Mouse (Mus musculus) embryonic facial prominence, embryonic 15.5 days (tissue): Measurements from ENCODE around the gene Fan1. TPM values are rescaled to one million over a fixed set of nuclear protein-coding genes. Genes with fewer than 3 reads are reported as not detected.

Experiments used
- ATAC-seq: fragments of 200-750 bp; cut with Nextera tagmentation; 2 replicates; pipeline ENCODE4 v1.8.0; 2017; ENCODE audit warnings: low read depth, moderate TSS enrichment; ENCODE audit not compliant: insufficient number of reproducible peaks, low FRiP score, low TSS enrichment
- H3K27ac ChIP-seq: fragments of 300-500 bp; sonication (generic); replicated peaks from 2 replicates; pipeline ENCODE4 v1.5.1; 2015; ENCODE audit warnings: mild to moderate bottlenecking, inconsistent platforms
- H3K27me3 ChIP-seq: fragments of 300-500 bp; sonication (generic); 2 replicates; pipeline ENCODE4 v1.6.1; 2015; ENCODE audit warnings: inconsistent platforms
- H3K36me3 ChIP-seq: fragments of 300-500 bp; sonication (generic); 2 replicates; pipeline ENCODE4 v1.6.1; 2015; ENCODE audit warnings: mild to moderate bottlenecking, inconsistent platforms
- H3K4me1 ChIP-seq: fragments of 300-500 bp; sonication (generic); 2 replicates; pipeline ENCODE4 v1.6.1; 2015; ENCODE audit warnings: inconsistent platforms
- H3K4me2 ChIP-seq: fragments of 300-500 bp; sonication (generic); replicated peaks from 2 replicates; pipeline ENCODE4 v1.6.1; 2015; ENCODE audit warnings: mild to moderate bottlenecking, inconsistent platforms
- H3K4me3 ChIP-seq: fragments of 300-500 bp; sonication (generic); replicated peaks from 2 replicates; pipeline ENCODE4 v1.5.1; 2015; ENCODE audit warnings: mild to moderate bottlenecking, inconsistent platforms
- H3K9ac ChIP-seq: fragments of 300-500 bp; sonication (generic); 2 replicates; pipeline ENCODE4 v1.6.1; 2015; ENCODE audit warnings: inconsistent platforms
- H3K9me3 ChIP-seq: fragments of 300-500 bp; sonication (generic); replicated peaks from 2 replicates; pipeline ENCODE4 v1.6.1; 2016; ENCODE audit warnings: inconsistent platforms
- WGBS: fragments of 180-500 bp; shearing (Covaris S2); methylation state at CpG from one replicate; pipeline ENCODE4 v1.1.7; 2015; 5-methylcytosine and 5-hydroxymethylcytosine counted together
- polyA plus RNA-seq: library from polyadenylated mRNA; unstranded; fragments of >200 nt; fragmentation: Nextera tagmentation; extraction: Ambion mirVana; gene quantifications from 2 replicates; pipeline ENCODE4 v1.2.1, GENCODE M21; 2015

Gene Fan1
- polyA plus RNA-seq, 1 experiment from 2014 or later, result 8.1 TPM

DNA sequence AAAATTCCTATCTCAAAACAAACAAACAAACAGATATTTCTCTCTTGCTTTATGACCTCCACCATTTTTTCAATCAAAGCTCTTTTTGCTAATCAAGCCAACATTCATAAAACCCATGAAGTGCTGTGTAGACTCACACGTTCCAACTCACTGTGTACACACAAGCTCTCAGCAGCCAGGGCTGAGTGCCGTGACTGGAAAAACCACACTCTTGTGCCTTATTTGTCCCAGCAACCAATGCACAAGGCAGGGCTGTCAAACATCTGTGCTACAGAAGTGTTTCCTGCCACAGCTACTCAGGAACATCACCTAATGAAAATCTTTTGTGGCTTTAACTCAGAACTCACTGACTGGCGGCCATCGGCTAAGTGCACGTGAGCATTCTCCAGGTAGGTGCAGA lies 8.0 kb downstream of the Fan1 start:
- Histone ChIP-seq H3K36me3 (peaks cover 82% of the 10 kb centered on the region), H3K4me3 (no peak overlapping the region), H3K27ac (no peak overlapping the region), H3K27me3 (no peaks in the 10 kb centered on the region), H3K4me2 (no peak overlapping the region), H3K9me3 (no peaks in the 10 kb centered on the region), H3K9ac (no peak overlapping the region), H3K4me1 (0 out of 2 replicates have a peak, but pooled peaks cover 1% of the 10 kb centered on the region)
- 73% methylated on average over 5 of the region's 5 CpGs for WGBS
- ATAC-seq, result no peak

DNA sequence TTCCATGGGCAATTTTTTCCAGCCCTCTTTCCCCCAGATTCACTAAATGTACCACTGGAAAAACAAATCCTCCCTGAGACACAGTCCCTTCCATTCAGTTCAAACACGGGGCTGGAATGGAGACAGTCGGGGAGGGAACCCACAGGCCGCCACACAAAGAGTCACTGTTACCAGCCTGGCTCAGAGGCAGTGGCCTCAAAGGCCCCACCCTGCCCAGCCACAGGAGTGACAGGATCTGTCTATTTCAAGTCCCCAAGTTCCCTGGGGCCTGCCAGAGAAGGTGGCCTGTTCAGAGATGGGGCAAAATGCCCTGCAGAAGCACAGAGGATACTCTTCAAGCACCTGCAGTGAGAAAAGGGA lies 13.3 kb downstream of the Fan1 start:
- peak overlapping the region; percentile 52 for H3K27ac ChIP-seq
- peak; percentile 50; the same call in 1 of the 2 replicates for ATAC-seq

DNA sequence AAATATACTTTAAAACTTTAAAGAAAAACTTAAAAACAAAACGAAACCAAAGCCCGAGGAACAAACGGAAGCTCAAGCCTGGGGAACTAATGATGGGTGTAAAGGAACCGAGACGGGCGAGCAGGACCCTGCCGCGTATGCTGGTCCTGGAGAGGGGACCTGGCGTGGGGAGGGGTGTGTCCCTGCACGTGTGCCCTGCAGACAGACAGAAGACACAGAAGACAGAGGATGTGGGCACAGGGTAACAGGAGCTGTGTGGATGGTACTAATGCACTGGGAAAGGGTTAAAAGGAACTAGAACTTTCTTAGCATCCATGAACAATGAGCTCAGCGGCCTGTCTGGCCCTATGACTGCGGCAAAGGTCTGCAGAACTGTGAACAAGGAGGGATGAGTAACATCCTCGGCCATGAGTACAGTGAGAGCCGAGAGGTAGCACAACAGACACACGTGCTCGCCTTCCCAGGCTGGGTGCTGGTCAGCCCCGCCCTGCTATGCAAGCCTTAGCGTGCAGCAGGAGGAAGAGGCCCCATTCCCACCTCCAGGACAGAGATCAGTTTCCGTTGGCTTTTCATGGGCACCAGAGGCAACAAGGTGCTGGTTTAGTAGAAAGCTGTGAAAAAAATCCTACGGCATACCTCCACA lies 13.8 kb downstream of the Fan1 start:
- ATAC-seq, result peak; percentile 51; the same call in 1 of the 2 replicates
- Histone ChIP-seq H3K4me1 (0 out of 2 replicates have a peak, but pooled peaks cover 4% of the 10 kb centered on the region), H3K9me3 (no peaks in the 10 kb centered on the region), H3K36me3 (peaks cover 61% of the 10 kb centered on the region), H3K9ac (no peak overlapping the region), H3K4me3 (no peak overlapping the region), H3K27me3 (no peaks in the 10 kb centered on the region), H3K27ac (peak overlapping the region; percentile 52), H3K4me2 (no peak overlapping the region)
- WGBS, result 62% methylated on average over 20 of the region's 20 CpGs

More for the DNA sequence above, 13.3 kb downstream of the Fan1 start:
- H3K4me2 ChIP-seq, result no peak overlapping the region
- 0 out of 2 replicates have a peak, but pooled peaks cover 4% of the 10 kb centered on the region for H3K4me1 ChIP-seq
- no peaks in the 10 kb centered on the region for H3K9me3 ChIP-seq
- H3K9ac ChIP-seq, result no peak overlapping the region
- H3K4me3 ChIP-seq, result no peak overlapping the region
- no peaks in the 10 kb centered on the region for H3K27me3 ChIP-seq
- peaks cover 66% of the 10 kb centered on the region for H3K36me3 ChIP-seq
- 20% methylated on average over 3 of the region's 3 CpGs for WGBS

- no peaks in the 10 kb centered on the region for H3K27me3 ChIP-seq
- H3K27ac ChIP-seq, result no peak overlapping the region
- WGBS, result 82% methylated on average over 6 of the region's 6 CpGs
- no peaks in the 10 kb centered on the region for H3K9me3 ChIP-seq
- 0 out of 2 replicates have a peak, but pooled peaks cover 4% of the 10 kb centered on the region for H3K4me1 ChIP-seq
- no peak overlapping the region for H3K9ac ChIP-seq
- H3K4me2 ChIP-seq, result no peak overlapping the region
- H3K4me3 ChIP-seq, result no peak overlapping the region
- peaks cover 56% of the 10 kb centered on the region for H3K36me3 ChIP-seq
- no peak for ATAC-seq
Observed at GRCm38 (mm10) chr7:64358666-64359065, 15.2 kb downstream of the Fan1 start.

DNA sequence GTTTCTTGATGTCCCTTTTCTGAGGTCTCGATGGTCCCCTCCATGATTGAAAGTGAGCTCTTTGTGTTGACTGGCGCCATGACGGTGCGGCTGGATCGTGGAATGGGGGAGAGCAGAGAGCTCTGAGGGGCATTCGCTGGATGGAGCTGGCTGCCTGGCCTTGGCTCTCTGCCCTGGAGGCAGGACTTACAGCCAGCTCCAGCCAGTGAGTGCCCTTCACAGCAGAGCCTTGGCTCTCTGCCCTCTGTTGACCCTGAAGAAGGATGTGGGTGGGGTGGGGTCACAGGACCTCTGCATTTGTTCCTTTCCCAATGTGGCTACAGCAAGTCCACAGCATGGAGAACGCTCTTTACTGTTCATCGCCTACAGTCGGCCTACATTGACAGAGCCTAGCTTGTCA lies 16.5 kb downstream of the Fan1 start:
- ATAC-seq, result no peak
- H3K36me3 ChIP-seq, result peaks cover 54% of the 10 kb centered on the region
- no peak overlapping the region for H3K4me3 ChIP-seq
- H3K9ac ChIP-seq, result no peak overlapping the region
- no peaks in the 10 kb centered on the region for H3K27me3 ChIP-seq
- H3K27ac ChIP-seq, result no peak overlapping the region
- 82% methylated on average over 9 of the region's 9 CpGs for WGBS
- H3K4me2 ChIP-seq, result no peak overlapping the region
- no peaks in the 10 kb centered on the region for H3K9me3 ChIP-seq
- 0 out of 2 replicates have a peak, but pooled peaks cover 4% of the 10 kb centered on the region for H3K4me1 ChIP-seq

DNA sequence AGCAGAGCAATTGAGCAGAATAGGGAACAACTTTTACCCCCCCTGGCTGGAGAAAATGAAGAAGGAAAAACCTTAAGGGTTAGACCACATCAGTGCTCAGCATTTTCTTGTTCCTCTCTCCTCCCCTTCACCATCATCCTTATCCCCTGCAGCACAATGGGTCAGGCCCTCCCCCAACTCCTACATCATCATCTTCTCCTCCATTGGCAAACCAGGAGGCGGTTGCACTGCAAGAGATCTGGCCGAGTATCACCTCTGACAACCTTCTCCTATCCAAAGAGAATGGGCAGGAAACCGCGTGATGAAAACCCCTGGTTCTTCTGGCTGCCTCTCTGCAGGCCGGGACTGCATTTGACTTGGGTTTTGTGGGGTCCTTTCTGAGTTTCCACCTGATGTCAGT lies 17.2 kb downstream of the Fan1 start:
- Histone ChIP-seq H3K27me3 (no peaks in the 10 kb centered on the region), H3K4me2 (no peak overlapping the region), H3K27ac (no peak overlapping the region), H3K4me1 (0 out of 2 replicates have a peak, but pooled peaks cover 4% of the 10 kb centered on the region), H3K9me3 (no peaks in the 10 kb centered on the region), H3K9ac (no peak overlapping the region), H3K4me3 (no peak overlapping the region), H3K36me3 (peaks cover 50% of the 10 kb centered on the region)
- no peak for ATAC-seq
- 89% methylated on average over 5 of the region's 5 CpGs for WGBS

GRCm38 (mm10) chr7:64354206-64354605 lies 19.7 kb downstream of the Fan1 start:
- no peak overlapping the region for H3K4me3 ChIP-seq
- H3K36me3 ChIP-seq, result peaks cover 45% of the 10 kb centered on the region
- 75% methylated on average over 14 of the region's 14 CpGs for WGBS

DNA sequence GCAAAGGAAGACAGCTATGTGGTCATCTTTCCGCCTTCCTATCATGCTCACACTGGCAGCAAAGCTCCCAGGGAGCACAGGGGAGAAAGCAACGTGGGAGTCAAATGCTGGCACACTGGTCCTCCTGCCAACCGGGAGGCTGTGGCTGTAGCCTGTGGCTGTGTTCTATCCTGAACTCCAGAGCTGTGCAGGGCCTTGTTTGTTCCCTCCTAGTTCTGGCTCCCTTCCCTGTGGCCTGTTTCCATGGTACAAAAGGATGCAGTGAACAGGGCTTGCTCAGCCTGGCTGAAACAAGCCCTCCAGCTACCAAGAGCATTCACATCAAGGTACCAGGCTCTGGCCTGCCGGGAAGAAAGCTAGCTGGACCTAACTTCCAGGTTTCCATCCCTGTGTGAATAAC lies 22.8 kb downstream of the Fan1 start:
- Histone ChIP-seq H3K27ac (no peak overlapping the region), H3K4me3 (no peak overlapping the region), H3K27me3 (no peaks in the 10 kb centered on the region), H3K9me3 (no peaks in the 10 kb centered on the region), H3K4me1 (no peaks in the 10 kb centered on the region), H3K4me2 (no peak overlapping the region), H3K9ac (no peak overlapping the region), H3K36me3 (peaks cover 46% of the 10 kb centered on the region; the same call in 1 of the 2 replicates)
- 63% methylated on average over 4 of the region's 4 CpGs for WGBS
- peak; percentile 17; the same call in 1 of the 2 replicates for ATAC-seq

More at GRCm38 (mm10) chr7:64354206-64354605, 19.7 kb downstream of the Fan1 start:
- Histone ChIP-seq H3K27ac (no peak overlapping the region), H3K9me3 (no peaks in the 10 kb centered on the region), H3K4me1 (no peaks in the 10 kb centered on the region), H3K27me3 (no peaks in the 10 kb centered on the region), H3K9ac (no peak overlapping the region), H3K4me2 (no peak overlapping the region)
- ATAC-seq, result no peak

DNA sequence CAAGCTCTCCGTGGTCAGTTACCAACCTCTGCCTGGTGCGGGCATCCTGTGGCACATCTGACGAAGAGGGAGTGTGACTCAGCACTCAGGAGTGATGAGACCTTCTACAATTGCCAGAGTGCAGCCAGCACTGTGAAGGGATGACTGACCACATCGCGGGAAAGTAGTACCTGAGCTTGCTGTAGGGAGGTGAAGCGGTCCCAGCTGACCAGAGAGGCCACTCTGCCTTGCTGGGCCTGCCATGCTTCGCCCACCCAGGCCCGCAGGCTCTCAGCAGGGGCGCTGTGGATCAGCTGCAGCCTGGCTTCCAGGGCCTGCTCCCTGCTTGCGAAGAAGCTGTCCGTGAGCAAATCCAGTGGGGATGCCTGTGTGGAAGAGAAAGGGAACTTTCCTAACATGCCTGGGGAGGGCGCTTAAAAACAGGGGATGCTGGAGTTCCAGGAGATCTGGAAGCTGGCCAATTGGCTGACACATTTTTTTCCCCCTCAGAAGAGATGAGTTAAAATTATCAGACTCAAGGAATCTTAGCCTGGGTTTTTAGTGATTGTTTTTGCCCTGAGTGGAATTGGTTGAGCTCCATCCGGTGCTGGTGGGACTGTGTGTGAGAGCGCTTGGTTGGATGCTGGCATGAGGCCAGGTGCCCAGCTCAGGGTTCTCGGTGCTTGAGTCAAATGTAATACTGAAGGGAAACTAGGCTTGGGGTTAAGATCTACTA lies 24.6 kb downstream of the Fan1 start:
- 80% methylated on average over 15 of the region's 15 CpGs for WGBS

GRCm38 (mm10) chr7:64347813-64348212 lies 26.1 kb downstream of the Fan1 start:
- peaks cover 32% of the 10 kb centered on the region; the same call in 1 of the 2 replicates for H3K36me3 ChIP-seq
- ATAC-seq, result no peak
- no peak overlapping the region for H3K4me3 ChIP-seq
- H3K9ac ChIP-seq, result no peak overlapping the region
- H3K27ac ChIP-seq, result no peak overlapping the region
- H3K27me3 ChIP-seq, result no peaks in the 10 kb centered on the region
- H3K4me1 ChIP-seq, result no peaks in the 10 kb centered on the region
- WGBS, result 98% methylated on average over 1 of the region's 1 CpGs
- H3K9me3 ChIP-seq, result no peaks in the 10 kb centered on the region
- H3K4me2 ChIP-seq, result no peak overlapping the region

More for the DNA sequence above, 24.6 kb downstream of the Fan1 start:
- H3K4me3 ChIP-seq, result no peak overlapping the region
- ATAC-seq, result no peak
- no peak overlapping the region for H3K9ac ChIP-seq
- peaks cover 47% of the 10 kb centered on the region; the same call in 1 of the 2 replicates for H3K36me3 ChIP-seq
- H3K4me2 ChIP-seq, result no peak overlapping the region
- no peaks in the 10 kb centered on the region for H3K9me3 ChIP-seq
- H3K27ac ChIP-seq, result no peak overlapping the region
- no peaks in the 10 kb centered on the region for H3K27me3 ChIP-seq
- H3K4me1 ChIP-seq, result no peaks in the 10 kb centered on the region

DNA sequence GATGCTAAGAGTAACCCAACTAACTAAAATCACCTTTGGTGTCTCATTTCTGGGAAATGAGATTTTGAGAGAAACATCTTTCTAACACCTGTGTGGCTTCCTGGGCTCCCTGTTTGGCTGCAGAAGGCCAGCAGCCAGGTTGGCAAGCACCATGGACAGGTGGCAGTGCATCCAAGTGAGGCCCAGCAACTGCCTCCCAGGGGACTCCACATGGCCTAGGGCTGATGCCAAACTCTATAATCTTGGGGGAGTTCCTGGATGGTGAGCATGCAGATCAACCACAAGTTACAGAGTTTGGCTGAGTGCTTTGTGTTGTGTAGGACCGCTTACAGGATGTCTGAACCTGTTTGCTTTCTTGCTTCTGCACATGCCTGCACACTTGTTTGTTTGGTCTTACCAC lies 41.2 kb downstream of the Fan1 start:
- no peak overlapping the region for H3K4me2 ChIP-seq
- H3K27me3 ChIP-seq, result no peaks in the 10 kb centered on the region
- no peaks in the 10 kb centered on the region for H3K4me1 ChIP-seq
- no peak for ATAC-seq
- H3K36me3 ChIP-seq, result peaks cover 49% of the 10 kb centered on the region
- WGBS, result 92% methylated on average over 1 of the region's 1 CpGs
- no peak overlapping the region for H3K27ac ChIP-seq
- H3K9ac ChIP-seq, result no peak overlapping the region
- no peak overlapping the region for H3K4me3 ChIP-seq
- no peaks in the 10 kb centered on the region for H3K9me3 ChIP-seq
